Mouse (Mus musculus) liver, embryonic 16.5 days (tissue): ENCODE results near the gene Pde6h. TPM values are rescaled to one million over a fixed set of nuclear protein-coding genes. Genes with fewer than 3 reads are reported as not detected.

Source experiments
- ATAC-seq: fragments of 200-750 bp; cut with Nextera tagmentation; 2 replicates; pipeline ENCODE4 v1.8.0; 2017; ENCODE audit warnings: low read depth, mild to moderate bottlenecking, moderate number of reproducible peaks, moderate library complexity
- H3K27ac ChIP-seq: fragments of 300-500 bp; sonication (generic); 2 replicates; pipeline ENCODE4 v1.5.1; 2014; ENCODE audit warnings: mild to moderate bottlenecking, low read length
- H3K27me3 ChIP-seq: fragments of 300-500 bp; sonication (generic); 2 replicates; pipeline ENCODE4 v1.6.1; 2014; ENCODE audit warnings: low read depth, low read length, mixed read lengths; ENCODE audit not compliant: control insufficient read depth, insufficient read depth
- H3K36me3 ChIP-seq: fragments of 300-500 bp; sonication (generic); 2 replicates; pipeline ENCODE4 v1.6.1; 2014; ENCODE audit warnings: mild to moderate bottlenecking; ENCODE audit not compliant: control insufficient read depth, insufficient read depth
- H3K4me1 ChIP-seq: fragments of 300-500 bp; sonication (generic); 2 replicates; pipeline ENCODE4 v1.6.1; 2014; ENCODE audit warnings: low read depth, low read length, mixed read lengths; ENCODE audit not compliant: control insufficient read depth
- H3K4me2 ChIP-seq: fragments of 300-500 bp; sonication (generic); 2 replicates; pipeline ENCODE4 v1.6.1; 2014; ENCODE audit warnings: low read depth, low read length, mixed read lengths
- H3K4me3 ChIP-seq: fragments of 300-500 bp; sonication (generic); 2 replicates; pipeline ENCODE4 v1.5.1; 2014; ENCODE audit warnings: low read depth, mild to moderate bottlenecking, low read length
- H3K9ac ChIP-seq: fragments of 300-500 bp; sonication (generic); 2 replicates; pipeline ENCODE4 v1.6.1; 2014; ENCODE audit warnings: low read depth, low read length
- H3K9me3 ChIP-seq: fragments of 300-500 bp; sonication (generic); replicated peaks from 2 replicates; pipeline ENCODE4 v1.6.1; 2016; ENCODE audit warnings: low read length; ENCODE audit not compliant: control insufficient read depth
- WGBS: fragments of 180-500 bp; shearing (Covaris S2); extraction: QIAGEN DNeasy Blood & Tissue Kit; methylation state at CpG from one replicate; pipeline ENCODE4 v1.1.7; 2014; ENCODE audit not compliant: insufficient replicate concordance; 5-methylcytosine and 5-hydroxymethylcytosine counted together
- polyA plus RNA-seq: library from polyadenylated mRNA; unstranded; fragments of >200 nt; fragmentation: Nextera tagmentation; extraction: Ambion mirVana; gene quantifications from 2 replicates; pipeline ENCODE4 v1.2.1, GENCODE M21; 2015

The Pde6h gene
- polyA plus RNA-seq, 1 experiment from 2014 or later, result not detected

DNA sequence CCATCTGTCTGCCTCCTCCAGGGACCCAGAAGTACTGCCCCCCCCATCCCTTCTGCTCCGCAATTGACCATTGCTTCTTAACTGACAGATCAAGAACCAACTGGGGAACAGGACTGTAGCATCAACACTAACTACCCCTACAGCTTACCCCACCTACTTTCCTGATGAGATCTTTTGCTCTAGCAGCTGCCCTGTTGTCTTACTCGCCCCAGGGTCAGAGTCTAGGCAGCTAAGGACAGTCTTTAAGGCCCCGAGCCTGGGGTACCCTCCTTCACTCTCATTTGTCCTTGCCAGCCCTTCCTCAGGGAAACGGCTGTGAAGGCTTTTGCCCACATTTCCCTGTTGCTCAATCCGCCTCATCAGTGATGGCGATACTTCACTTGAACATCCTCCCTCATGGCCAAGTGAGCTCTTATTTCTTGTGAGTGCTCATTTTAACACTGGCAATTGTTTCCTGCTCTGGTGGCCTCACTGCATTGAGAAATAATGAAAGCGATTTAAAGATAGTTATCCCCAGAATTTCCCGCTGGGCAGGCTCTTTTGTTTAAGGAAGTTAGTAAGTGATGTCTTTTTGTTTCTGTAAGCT lies 19.7 kb upstream of the Pde6h start:
- no peak overlapping the region for H3K4me3 ChIP-seq
- H3K27me3 ChIP-seq, result no peaks in the 10 kb centered on the region
- H3K9me3 ChIP-seq, result no peaks in the 10 kb centered on the region
- no peak overlapping the region for H3K9ac ChIP-seq
- no peak for ATAC-seq
- H3K27ac ChIP-seq, result no peak overlapping the region
- WGBS, result 41% methylated on average over 8 of the region's 8 CpGs
- no peaks in the 10 kb centered on the region for H3K36me3 ChIP-seq
- H3K4me2 ChIP-seq, result no peak overlapping the region
- peaks cover 3% of the 10 kb centered on the region for H3K4me1 ChIP-seq

DNA sequence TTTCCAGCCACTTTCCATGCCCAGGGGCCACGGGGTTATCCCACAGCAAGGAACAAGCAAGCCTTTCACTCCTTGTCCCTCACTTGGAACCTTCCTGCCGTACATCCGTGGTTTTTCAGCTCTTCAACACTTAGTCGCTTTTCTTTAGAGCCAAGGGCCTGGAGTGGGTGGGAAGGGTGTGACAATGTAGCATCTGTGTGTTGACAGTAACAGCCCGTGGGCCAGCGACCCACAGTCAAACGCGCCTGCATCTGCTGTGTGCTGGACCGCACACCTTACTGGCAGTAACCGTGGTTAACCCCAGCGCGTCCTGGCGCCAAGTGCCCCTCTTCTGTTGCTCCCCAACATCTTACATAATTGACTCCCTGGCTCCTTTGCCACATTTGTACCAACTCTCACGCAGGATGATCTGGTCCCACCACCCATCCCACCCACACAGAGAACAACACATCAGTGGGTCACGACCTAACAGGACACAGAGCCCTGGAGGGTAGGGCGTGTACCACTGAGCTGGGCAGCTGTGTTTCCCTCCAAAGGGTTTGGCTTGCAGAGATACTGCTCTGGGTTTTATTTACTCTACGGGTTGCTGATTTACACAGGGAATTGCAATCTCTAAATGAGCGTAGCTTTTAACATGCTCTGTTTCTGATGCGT lies 17.2 kb upstream of the Pde6h start:
- WGBS, result 64% methylated on average over 19 of the region's 19 CpGs
- no peak overlapping the region for H3K9ac ChIP-seq
- H3K27ac ChIP-seq, result no peak overlapping the region
- no peaks in the 10 kb centered on the region for H3K36me3 ChIP-seq
- no peak overlapping the region for H3K4me3 ChIP-seq
- no peaks in the 10 kb centered on the region for H3K9me3 ChIP-seq
- H3K27me3 ChIP-seq, result no peaks in the 10 kb centered on the region
- no peak overlapping the region for H3K4me2 ChIP-seq
- H3K4me1 ChIP-seq, result no peaks in the 10 kb centered on the region
- peak; percentile 30; the same call in 1 of the 2 replicates for ATAC-seq

DNA sequence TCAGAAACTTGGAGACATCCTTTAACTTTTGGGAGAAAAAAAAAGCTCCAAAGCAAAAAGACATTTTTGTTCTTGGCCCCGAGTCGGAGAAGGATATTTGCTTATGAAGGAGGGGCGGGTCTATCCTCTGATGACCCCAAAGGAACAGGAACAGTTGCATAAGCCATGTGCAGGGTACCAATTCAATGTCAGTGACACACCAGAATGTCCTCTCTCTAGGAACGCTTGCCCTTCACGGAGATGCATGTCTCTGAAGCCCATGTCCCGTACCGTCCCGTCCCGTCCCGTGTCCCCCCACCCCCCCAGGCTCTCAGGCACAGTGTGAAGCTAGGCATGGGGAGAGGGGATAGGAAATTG lies 16.7 kb upstream of the Pde6h start:
- 67% methylated on average over 10 of the region's 10 CpGs for WGBS
- no peak overlapping the region for H3K4me3 ChIP-seq
- H3K4me1 ChIP-seq, result no peaks in the 10 kb centered on the region
- no peak overlapping the region for H3K9ac ChIP-seq
- no peaks in the 10 kb centered on the region for H3K9me3 ChIP-seq
- H3K27me3 ChIP-seq, result no peaks in the 10 kb centered on the region
- H3K36me3 ChIP-seq, result no peaks in the 10 kb centered on the region
- H3K27ac ChIP-seq, result no peak overlapping the region
- H3K4me2 ChIP-seq, result no peak overlapping the region
- ATAC-seq, result no peak

DNA sequence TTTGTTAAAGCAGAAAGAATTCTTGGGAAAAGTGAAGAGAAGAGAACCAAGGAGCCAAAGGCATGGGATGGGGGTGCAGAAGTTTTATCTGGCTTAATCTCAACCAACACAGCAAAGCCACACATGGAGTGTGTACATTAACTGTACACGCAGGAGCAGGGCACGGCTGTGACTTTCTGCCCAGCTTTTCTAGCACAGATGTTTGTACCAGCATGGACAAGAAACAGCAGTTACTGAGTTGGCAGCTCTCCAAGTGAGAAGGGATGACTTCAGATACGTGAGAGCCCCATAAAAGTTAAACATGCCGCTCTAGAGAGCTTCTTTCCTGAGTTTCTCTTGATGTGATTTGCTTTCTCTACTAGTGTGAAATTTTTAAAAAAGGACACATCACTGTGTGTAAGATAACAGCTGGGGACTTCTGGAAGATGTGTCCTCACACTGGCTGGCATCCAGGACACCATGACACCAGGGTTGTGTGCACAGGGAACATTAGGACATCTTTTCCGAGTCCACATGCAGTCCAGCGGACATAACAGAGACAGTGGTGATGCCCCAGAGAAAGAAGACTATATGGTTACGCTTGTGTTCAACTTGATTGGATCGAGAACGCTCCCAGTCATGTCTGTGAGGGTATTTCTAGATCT lies 13.3 kb upstream of the Pde6h start:
- no peak for ATAC-seq
- Histone ChIP-seq H3K36me3 (no peaks in the 10 kb centered on the region), H3K4me3 (no peak overlapping the region), H3K4me1 (no peaks in the 10 kb centered on the region), H3K27me3 (no peaks in the 10 kb centered on the region), H3K9ac (no peak overlapping the region), H3K9me3 (no peaks in the 10 kb centered on the region), H3K4me2 (no peak overlapping the region), H3K27ac (no peak overlapping the region)
- 66% methylated on average over 9 of the region's 9 CpGs for WGBS

DNA sequence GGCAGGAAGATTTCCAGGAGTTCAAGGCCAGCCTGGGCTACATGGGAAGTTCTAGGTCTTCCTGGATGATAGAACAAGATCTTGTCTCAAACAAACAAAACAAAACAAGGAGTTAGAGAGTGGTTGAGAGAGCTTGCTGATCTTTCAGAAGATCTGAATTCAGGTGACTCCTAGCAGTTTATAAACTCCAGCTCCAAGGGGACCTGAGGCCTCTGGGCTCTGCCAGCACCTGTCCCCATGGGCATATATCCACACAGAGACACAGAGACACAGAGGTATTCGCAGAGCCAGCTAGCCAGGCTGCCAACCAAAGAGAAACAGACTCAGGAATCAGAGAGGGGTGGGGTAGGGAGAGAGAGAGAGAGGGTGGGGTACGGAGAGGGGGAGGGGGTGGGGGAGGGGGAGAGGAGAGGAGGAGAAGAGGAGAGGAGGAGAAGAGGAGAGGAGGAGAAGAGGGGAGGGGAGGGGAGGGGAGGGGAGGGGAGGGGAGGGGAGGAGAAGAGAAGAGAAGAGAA lies 10.8 kb upstream of the Pde6h start:
- Histone ChIP-seq H3K9me3 (no peaks in the 10 kb centered on the region), H3K4me2 (no peak overlapping the region), H3K4me3 (no peak overlapping the region), H3K27ac (no peak overlapping the region), H3K36me3 (no peaks in the 10 kb centered on the region), H3K27me3 (no peaks in the 10 kb centered on the region), H3K9ac (no peak overlapping the region), H3K4me1 (no peaks in the 10 kb centered on the region)
- WGBS, result 64% methylated on average over 1 of the region's 2 CpGs
- ATAC-seq, result no peak

DNA sequence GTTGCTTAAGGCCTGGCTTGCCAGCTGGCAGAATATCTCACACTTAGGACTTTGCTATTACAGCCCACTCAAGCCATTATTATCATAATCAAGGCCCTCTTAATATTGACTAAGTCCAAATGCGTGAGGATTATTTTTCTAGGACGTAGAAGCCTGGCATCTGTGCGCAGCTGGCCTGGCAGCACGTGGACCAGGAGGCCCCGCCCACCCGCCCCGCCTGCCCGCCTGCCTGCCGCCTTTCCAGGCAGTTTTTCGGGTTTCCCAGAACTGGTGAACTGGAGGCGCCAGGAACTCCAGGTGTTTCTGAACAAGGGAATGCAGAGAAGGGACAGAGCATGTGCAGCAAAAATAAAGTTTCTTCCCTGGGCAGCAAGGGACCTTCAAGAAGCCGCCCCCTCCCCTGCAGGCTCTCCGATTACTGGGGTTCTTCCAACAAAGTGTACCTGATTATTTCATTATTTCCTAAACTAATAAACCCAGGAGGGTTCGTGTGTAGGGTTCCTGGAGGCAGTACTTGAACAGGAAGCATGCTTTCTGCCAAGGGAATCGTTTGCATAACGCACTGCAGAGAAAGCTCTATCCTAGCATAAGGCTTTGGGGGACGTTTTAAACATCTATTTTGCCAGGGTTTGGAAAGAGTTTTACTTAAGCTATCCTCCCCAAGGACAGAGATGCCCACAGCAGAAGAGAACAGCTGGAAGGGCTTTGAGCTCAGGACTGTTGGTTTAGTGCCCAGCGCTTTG lies 10.1 kb upstream of the Pde6h start:
- no peaks in the 10 kb centered on the region for H3K36me3 ChIP-seq
- H3K4me1 ChIP-seq, result no peaks in the 10 kb centered on the region
- no peak overlapping the region for H3K4me3 ChIP-seq
- ATAC-seq, result no peak
- H3K9ac ChIP-seq, result no peak overlapping the region
- H3K4me2 ChIP-seq, result no peak overlapping the region
- H3K9me3 ChIP-seq, result no peaks in the 10 kb centered on the region
- H3K27ac ChIP-seq, result no peak overlapping the region
- H3K27me3 ChIP-seq, result no peaks in the 10 kb centered on the region
- 29% methylated on average over 18 of the region's 18 CpGs for WGBS

DNA sequence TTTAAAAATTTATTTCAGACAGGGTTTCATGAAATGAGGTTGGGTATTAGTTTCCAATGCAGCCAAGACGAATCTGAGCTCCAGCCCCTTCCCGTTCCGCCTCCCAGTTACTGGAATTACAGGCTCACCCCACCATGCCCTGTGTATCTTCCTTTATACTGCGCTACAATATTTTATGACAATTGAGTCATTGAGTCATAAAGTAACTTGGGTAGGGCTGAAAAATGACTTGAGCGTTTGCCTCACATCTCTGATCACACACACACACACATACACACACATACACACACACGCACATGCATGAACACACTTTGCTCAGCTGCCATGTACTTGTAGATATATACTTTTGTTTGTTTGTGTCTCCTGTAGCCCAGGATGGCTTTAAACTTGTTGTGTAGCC lies 9.4 kb upstream of the Pde6h start:
- Histone ChIP-seq H3K27me3 (no peaks in the 10 kb centered on the region), H3K27ac (no peak overlapping the region), H3K4me2 (no peak overlapping the region), H3K36me3 (no peaks in the 10 kb centered on the region), H3K9me3 (no peaks in the 10 kb centered on the region), H3K4me3 (no peak overlapping the region), H3K4me1 (no peaks in the 10 kb centered on the region), H3K9ac (no peak overlapping the region)
- ATAC-seq, result no peak
- 73% methylated on average over 6 of the region's 6 CpGs for WGBS

DNA sequence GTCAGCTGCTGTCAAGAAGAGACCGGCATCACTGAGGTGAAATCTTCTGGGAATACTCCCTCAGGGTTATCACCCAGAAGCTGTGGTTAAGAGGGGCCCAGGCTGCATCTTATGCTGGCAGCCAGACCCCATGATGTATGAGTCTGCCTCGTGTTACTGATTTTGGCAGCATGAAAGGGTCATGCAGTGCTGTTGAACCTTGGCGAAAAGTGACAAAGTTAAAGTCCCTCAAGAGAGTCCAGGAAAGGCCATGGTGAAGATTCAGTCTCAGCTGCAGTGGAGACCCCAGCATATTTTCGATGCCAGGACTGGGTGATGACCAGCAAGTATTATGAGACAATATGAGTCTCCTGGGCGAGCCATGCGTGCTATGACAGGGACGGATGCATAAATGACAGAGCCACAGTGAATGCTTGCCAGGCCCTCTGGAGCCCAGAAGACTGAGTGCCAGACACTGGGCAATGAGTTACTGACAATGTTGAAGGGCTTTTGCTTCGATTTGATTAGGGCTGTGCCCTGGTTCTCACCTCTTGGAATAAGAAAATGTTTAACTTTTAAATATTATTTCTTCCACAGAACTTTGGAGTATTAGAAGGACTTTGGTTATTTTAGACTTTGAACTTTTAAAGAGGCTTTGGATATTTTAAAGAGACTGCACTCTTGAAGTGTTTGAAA lies 7.8 kb upstream of the Pde6h start:
- no peak for ATAC-seq
- Histone ChIP-seq H3K27ac (no peak overlapping the region), H3K9me3 (no peaks in the 10 kb centered on the region), H3K4me3 (no peak overlapping the region), H3K9ac (no peak overlapping the region), H3K4me2 (no peak overlapping the region), H3K27me3 (no peaks in the 10 kb centered on the region), H3K36me3 (no peaks in the 10 kb centered on the region), H3K4me1 (no peaks in the 10 kb centered on the region)
- 64% methylated on average over 8 of the region's 8 CpGs for WGBS
